Mouse (Mus musculus): ENCODE measurements around the gene Ptger1. TPM values are rescaled to one million over a fixed set of nuclear protein-coding genes. Genes with fewer than 3 reads are reported as not detected.

Ptger1 gene
- total RNA-seq, 2 experiments from 2014 or later = 1.00 to 1.4 TPM

- no peak for DNase-seq
These were observed 31.1 kb downstream of the Ptger1 start for GRCm38 (mm10) chr8:83697374-83698220.

- no peak for DNase-seq
These were observed 31.8 kb downstream of the Ptger1 start for GRCm38 (mm10) chr8:83698291-83698660.

- DNase-seq = peak; percentile 54 to 61
These were observed 32.4 kb downstream of the Ptger1 start, which contains the start of gene Pkn1 for GRCm38 (mm10) chr8:83698661-83699453. Gene Pkn1, minus strand, starts transcription at chr8:83699179.

GRCm38 (mm10) chr8:83699566-83699965 lies 33.1 kb downstream of the Ptger1 start:
- no peak for DNase-seq

GRCm38 (mm10) chr8:83700423-83701085 lies 34.1 kb downstream of the Ptger1 start:
- no peak for DNase-seq

- DNase-seq = no peak
These were observed 36.9 kb downstream of the Ptger1 start for GRCm38 (mm10) chr8:83703426-83703825.

- no peak for DNase-seq
These were observed 39.9 kb downstream of the Ptger1 start for GRCm38 (mm10) chr8:83706411-83706810.

- no peak for DNase-seq
These were observed 41.1 kb downstream of the Ptger1 start for GRCm38 (mm10) chr8:83707554-83707953.

GRCm38 (mm10) chr8:83714676-83715030 lies 48.2 kb downstream of the Ptger1 start:
- DNase-seq = no peak

GRCm38 (mm10) chr8:83715031-83715690 lies 48.7 kb downstream of the Ptger1 start, which contains the start of gene Ddx39:
Gene Ddx39, plus strand, starts transcription at chr8:83715177.
- DNase-seq = peak; percentile 95 to 96

GRCm38 (mm10) chr8:83715771-83716170 lies 49.3 kb downstream of the Ptger1 start:
- DNase-seq = no peak

GRCm38 (mm10) chr8:83716563-83716962 lies 50.1 kb downstream of the Ptger1 start:
- DNase-seq = no peak

- no peak for DNase-seq
These were observed 52.6 kb downstream of the Ptger1 start for GRCm38 (mm10) chr8:83719048-83719447.

GRCm38 (mm10) chr8:83719693-83720092 lies 53.2 kb downstream of the Ptger1 start:
- DNase-seq = no peak

- no peak for DNase-seq
These were observed 55.0 kb downstream of the Ptger1 start for GRCm38 (mm10) chr8:83721405-83722025.

Other genes starting within 250 kb of the Ptger1 start
- 100 to 1,000 TPM; 213 to 246 TPM for gene Scoc, start 208.3 kb upstream of the Ptger1 start, total RNA-seq (2021)
- not detected for gene Olfr370, start 130.9 kb upstream of the Ptger1 start, total RNA-seq (2021)
- gene Ndufb7, start 100.0 kb upstream of the Ptger1 start, total RNA-seq (2021) = 100 to 1,000 TPM; 147 to 150 TPM
- 100 to 1,000 TPM; 511 to 514 TPM for gene Tecr, start 58.7 kb upstream of the Ptger1 start, total RNA-seq (2021)
- 10 to 100 TPM; 46.3 to 51.8 TPM for gene Dnajb1, start 58.5 kb upstream of the Ptger1 start, total RNA-seq (2021)
- 10 to 100 TPM; 56.9 to 58.1 TPM for gene Gipc1, start 14.0 kb upstream of the Ptger1 start, total RNA-seq (2021)
- gene Pkn1, start 32.5 kb downstream of the Ptger1 start, total RNA-seq (2021) = 10 to 100 TPM; 53.0 to 54.8 TPM
- 10 to 100 TPM; 17.0 to 19.2 TPM for gene Ddx39, start 48.5 kb downstream of the Ptger1 start, total RNA-seq (2021)
- 1 to 10 TPM; 7.6 to 7.7 TPM for gene Adgre5, start 74.6 kb downstream of the Ptger1 start, total RNA-seq (2021)
- 100 to 1,000 TPM; 319 to 321 TPM for gene Adgrl1, start 233.4 kb downstream of the Ptger1 start, total RNA-seq (2021)